Mouse (Mus musculus): ENCODE results near the gene Car10.

- TF ChIP-seq CTCF (IDR thresholded peaks at IDR 0.05; ENCODE audit: low read depth) (no peak), EP300 (optimal IDR thresholded peaks at IDR 0.05) (no peak)
Observed at GRCm38 (mm10) chr11:93501671-93502070, 403.8 kb downstream of the Car10 start.
